Mouse (Mus musculus): ENCODE measurements at regions not wholly inside any gene's neighbourhood (a gene's known extent, or its start where the extent isn't known, plus 50 kb on each side); places are given as distances from the start of the nearest gene placed in this dataset.

DNA sequence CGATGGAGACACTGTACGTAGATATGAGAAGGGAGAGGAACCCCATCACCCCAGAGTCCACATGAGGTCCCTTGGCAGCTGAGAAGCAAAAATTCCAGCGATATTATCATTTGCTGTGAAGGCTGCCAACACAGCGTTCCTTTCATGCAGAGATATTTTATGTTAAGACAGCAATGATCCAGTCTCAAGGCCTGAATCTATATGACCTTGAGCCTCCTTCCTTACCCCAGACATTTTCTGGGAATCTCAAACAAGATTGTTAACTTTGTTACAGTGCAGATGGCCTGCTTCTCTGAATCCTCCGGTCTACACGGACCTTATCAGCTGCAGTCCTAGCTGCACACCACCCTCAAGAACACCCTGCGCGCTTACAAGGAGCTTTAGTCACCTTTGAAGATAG lies 106.1 kb downstream of the Edn3 start:
- no peak for DNase-seq (ENCODE audit: low spot score)
- WGBS = 29% methylated on average over 8 of the region's 8 CpGs
- H3K4me3 ChIP-seq (ENCODE audit: low read depth, low read length) = no peak overlapping the region
- H3K36me3 ChIP-seq (replicated peaks; ENCODE audit: control insufficient read depth, insufficient read depth, low read length) = no peaks in the 10 kb centered on the region
- no peak for TF ChIP-seq CTCF (IDR thresholded peaks at IDR 0.05; ENCODE audit: low read depth)
- TF ChIP-seq EP300 (IDR thresholded peaks at IDR 0.05; ENCODE audit: low read depth) = no peak
- no peak overlapping the region for H3K4me2 ChIP-seq (ENCODE audit: low read depth, low read length)
- H3K9ac ChIP-seq (replicated peaks; ENCODE audit: low read depth, low read length) = no peak overlapping the region
- H3K4me1 ChIP-seq (ENCODE audit: control insufficient read depth, insufficient read depth) = no peaks in the 10 kb centered on the region
- no peaks in the 10 kb centered on the region for H3K27me3 ChIP-seq (ENCODE audit: control insufficient read depth, insufficient read depth, low read length)
- H3K27ac ChIP-seq (ENCODE audit: low read depth) = no peak overlapping the region
- no peak for ATAC-seq (ENCODE audit: insufficient read depth, low read depth)
- H3K9me3 ChIP-seq (replicated peaks; ENCODE audit: control insufficient read depth, low read length) = no peaks in the 10 kb centered on the region

DNA sequence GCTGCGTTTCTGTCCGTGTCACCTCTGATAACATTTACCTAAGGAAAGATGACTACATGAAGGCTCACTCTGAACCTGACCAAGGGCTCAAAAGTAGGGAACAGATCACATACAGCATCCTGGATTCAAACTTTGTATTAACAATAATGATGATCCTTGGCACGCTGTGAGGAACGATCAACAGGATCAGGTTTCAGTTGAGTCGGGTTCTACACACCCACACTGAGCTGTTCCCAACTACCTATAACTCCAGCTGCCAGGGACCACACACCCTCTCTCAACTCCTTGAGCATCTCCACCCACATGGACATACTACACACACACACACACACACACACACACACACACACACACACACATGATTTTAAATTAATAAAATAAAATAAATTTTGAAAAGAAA lies 107.0 kb downstream of the Edn3 start:
- no peaks in the 10 kb centered on the region for H3K27me3 ChIP-seq (ENCODE audit: control insufficient read depth, insufficient read depth, low read length)
- WGBS = 62% methylated on average over 5 of the region's 5 CpGs
- H3K4me3 ChIP-seq (ENCODE audit: low read depth, low read length) = no peak overlapping the region
- ATAC-seq (ENCODE audit: insufficient read depth, low read depth) (no peak), DNase-seq (ENCODE audit: low spot score) (no peak)
- no peak overlapping the region for H3K4me2 ChIP-seq (ENCODE audit: low read depth, low read length)
- TF ChIP-seq EP300 (IDR thresholded peaks at IDR 0.05; ENCODE audit: low read depth) (no peak), CTCF (IDR thresholded peaks at IDR 0.05; ENCODE audit: low read depth) (no peak)
- no peaks in the 10 kb centered on the region for H3K9me3 ChIP-seq (replicated peaks; ENCODE audit: control insufficient read depth, low read length)
- H3K9ac ChIP-seq (replicated peaks; ENCODE audit: low read depth, low read length) = no peak overlapping the region
- no peaks in the 10 kb centered on the region for H3K4me1 ChIP-seq (ENCODE audit: control insufficient read depth, insufficient read depth)
- no peak overlapping the region for H3K27ac ChIP-seq (ENCODE audit: low read depth)
- H3K36me3 ChIP-seq (replicated peaks; ENCODE audit: control insufficient read depth, insufficient read depth, low read length) = no peaks in the 10 kb centered on the region

DNA sequence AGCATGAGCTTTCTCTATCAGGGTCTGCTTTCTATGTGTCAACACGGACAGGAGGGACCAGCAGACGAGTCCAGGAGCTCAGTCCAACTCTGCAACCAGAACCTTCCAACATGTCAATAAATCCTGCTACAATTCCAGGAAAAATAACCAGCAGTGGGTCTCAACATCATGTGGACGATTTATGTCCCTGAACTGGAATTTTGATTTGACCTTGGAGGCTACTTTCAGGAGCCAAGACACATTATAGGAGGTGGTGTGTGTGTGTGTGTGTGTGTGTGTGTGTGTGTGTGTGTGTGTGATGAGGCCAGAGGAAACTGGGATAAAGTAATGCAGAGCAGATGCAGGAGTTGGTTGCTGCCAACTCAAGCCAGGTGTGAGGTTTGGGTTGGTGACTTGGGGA lies 107.8 kb downstream of the Edn3 start:
- TF ChIP-seq CTCF (IDR thresholded peaks at IDR 0.05; ENCODE audit: low read depth) (no peak), EP300 (IDR thresholded peaks at IDR 0.05; ENCODE audit: low read depth) (no peak)
- no peaks in the 10 kb centered on the region for H3K36me3 ChIP-seq (replicated peaks; ENCODE audit: control insufficient read depth, insufficient read depth, low read length)
- no peak overlapping the region for H3K9ac ChIP-seq (replicated peaks; ENCODE audit: low read depth, low read length)
- ATAC-seq (ENCODE audit: insufficient read depth, low read depth) (peak; percentile 24; the same call in 1 of the 2 replicates), DNase-seq (ENCODE audit: low spot score) (no peak)
- H3K27me3 ChIP-seq (ENCODE audit: control insufficient read depth, insufficient read depth, low read length) = no peaks in the 10 kb centered on the region
- peak overlapping the region; percentile 63; the same call in 1 of the 2 replicates for H3K27ac ChIP-seq (ENCODE audit: low read depth)
- 49% methylated on average over 3 of the region's 3 CpGs for WGBS
- H3K4me3 ChIP-seq (ENCODE audit: low read depth, low read length) = no peak overlapping the region
- no peaks in the 10 kb centered on the region for H3K9me3 ChIP-seq (replicated peaks; ENCODE audit: control insufficient read depth, low read length)
- H3K4me2 ChIP-seq (ENCODE audit: low read depth, low read length) = no peak overlapping the region
- no peaks in the 10 kb centered on the region for H3K4me1 ChIP-seq (ENCODE audit: control insufficient read depth, insufficient read depth)

DNA sequence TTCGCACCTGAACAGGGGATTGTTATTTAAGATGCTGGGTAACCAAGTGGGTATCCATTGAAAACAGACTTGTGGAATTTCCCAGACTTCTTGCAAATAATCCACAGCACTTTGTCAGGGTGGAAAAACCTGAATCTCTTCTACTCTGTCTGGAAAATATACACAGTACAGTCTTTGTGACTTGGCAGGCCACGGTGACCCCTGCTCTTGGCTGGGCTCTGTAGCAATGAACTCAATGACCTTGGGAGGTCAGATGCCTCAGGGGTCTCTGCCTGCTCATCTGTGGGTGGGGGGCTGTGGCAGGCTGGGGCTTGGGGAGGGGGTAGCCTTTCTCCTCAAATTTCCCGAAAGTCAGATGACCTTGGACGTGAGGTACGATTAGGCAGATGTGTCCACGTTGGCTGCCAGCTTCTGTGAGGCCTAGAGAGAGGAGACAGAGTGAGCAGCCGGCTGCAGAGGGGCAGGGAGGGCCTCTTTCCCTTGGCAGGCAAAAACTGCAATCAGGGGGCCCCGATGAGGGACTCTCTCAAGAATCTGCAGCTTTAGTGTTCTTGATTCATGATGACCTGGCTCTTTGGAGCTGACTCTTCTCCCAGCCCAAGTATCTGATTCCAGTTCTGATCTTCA lies 108.4 kb downstream of the Edn3 start:
- Histone ChIP-seq H3K9me3 (replicated peaks; ENCODE audit: control insufficient read depth, low read length) (no peaks in the 10 kb centered on the region), H3K27me3 (ENCODE audit: control insufficient read depth, insufficient read depth, low read length) (no peaks in the 10 kb centered on the region), H3K4me2 (ENCODE audit: low read depth, low read length) (no peak overlapping the region), H3K27ac (ENCODE audit: low read depth) (peak overlapping the region; percentile 63), H3K9ac (replicated peaks; ENCODE audit: low read depth, low read length) (no peak overlapping the region), H3K36me3 (replicated peaks; ENCODE audit: control insufficient read depth, insufficient read depth, low read length) (no peaks in the 10 kb centered on the region), H3K4me1 (ENCODE audit: control insufficient read depth, insufficient read depth) (no peaks in the 10 kb centered on the region), H3K4me3 (ENCODE audit: low read depth, low read length) (no peak overlapping the region)
- DNase-seq (ENCODE audit: low spot score) = peak; percentile 14
- 44% methylated on average over 8 of the region's 8 CpGs for WGBS
- ATAC-seq (ENCODE audit: insufficient read depth, low read depth) = peak; percentile 43; the same call in 1 of the 2 replicates
- no peak for TF ChIP-seq EP300 (IDR thresholded peaks at IDR 0.05; ENCODE audit: low read depth)
- no peak for TF ChIP-seq CTCF (IDR thresholded peaks at IDR 0.05; ENCODE audit: low read depth)

DNA sequence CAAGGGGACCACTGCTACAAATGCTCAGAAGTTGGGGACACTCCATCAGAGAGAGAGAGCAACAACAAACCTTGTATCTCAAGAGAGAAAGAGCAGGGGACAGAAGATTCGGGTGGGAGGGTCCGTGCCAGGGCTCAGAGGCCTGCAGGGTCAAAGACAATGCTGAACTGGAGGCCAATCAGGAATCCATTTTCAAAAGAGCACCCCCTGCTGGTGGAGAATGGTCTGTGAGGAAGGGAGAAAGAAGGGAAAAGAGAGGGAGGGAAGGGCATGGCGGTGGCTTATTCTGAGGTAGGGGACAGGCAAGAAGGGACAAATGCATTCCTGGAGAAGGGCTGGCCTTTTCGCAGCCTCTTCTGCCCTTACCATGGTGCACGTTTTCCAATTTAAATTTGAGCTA lies 109.9 kb downstream of the Edn3 start:
- H3K27ac ChIP-seq (ENCODE audit: low read depth) = no peak overlapping the region
- ATAC-seq (ENCODE audit: insufficient read depth, low read depth) (no peak), DNase-seq (ENCODE audit: low spot score) (no peak)
- WGBS = 84% methylated on average over 5 of the region's 5 CpGs
- TF ChIP-seq EP300 (IDR thresholded peaks at IDR 0.05; ENCODE audit: low read depth) = no peak
- peak; percentile 14 for TF ChIP-seq CTCF (IDR thresholded peaks at IDR 0.05; ENCODE audit: low read depth)
- no peaks in the 10 kb centered on the region for H3K36me3 ChIP-seq (replicated peaks; ENCODE audit: control insufficient read depth, insufficient read depth, low read length)
- H3K4me2 ChIP-seq (ENCODE audit: low read depth, low read length) = no peak overlapping the region
- no peaks in the 10 kb centered on the region for H3K27me3 ChIP-seq (ENCODE audit: control insufficient read depth, insufficient read depth, low read length)
- H3K9ac ChIP-seq (replicated peaks; ENCODE audit: low read depth, low read length) = no peak overlapping the region
- H3K4me1 ChIP-seq (ENCODE audit: control insufficient read depth, insufficient read depth) = no peaks in the 10 kb centered on the region
- H3K4me3 ChIP-seq (ENCODE audit: low read depth, low read length) = no peak overlapping the region
- no peaks in the 10 kb centered on the region for H3K9me3 ChIP-seq (replicated peaks; ENCODE audit: control insufficient read depth, low read length)

DNA sequence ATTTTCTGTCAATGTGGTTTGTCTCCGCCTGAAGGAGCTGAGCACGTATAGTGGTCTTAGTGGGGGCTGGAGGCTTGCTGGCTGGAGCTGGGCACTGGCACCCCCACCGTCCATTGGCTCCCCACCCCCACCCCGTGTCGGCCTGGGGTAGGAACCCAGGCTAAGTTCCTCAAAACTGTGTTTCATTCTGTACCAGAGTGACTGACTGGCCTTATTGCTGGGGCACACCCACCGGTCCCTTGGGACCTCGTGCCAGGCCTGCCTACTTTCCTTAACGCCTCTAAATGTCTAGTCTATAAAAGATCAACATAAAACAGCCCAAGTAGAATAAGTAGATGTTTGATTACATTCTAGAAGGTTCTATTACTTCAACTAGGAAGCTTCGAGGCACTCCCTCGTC lies 110.8 kb downstream of the Edn3 start:
- 75% methylated on average over 10 of the region's 10 CpGs for WGBS
- H3K9me3 ChIP-seq (replicated peaks; ENCODE audit: control insufficient read depth, low read length) = no peaks in the 10 kb centered on the region
- TF ChIP-seq EP300 (IDR thresholded peaks at IDR 0.05; ENCODE audit: low read depth) (no peak), CTCF (IDR thresholded peaks at IDR 0.05; ENCODE audit: low read depth) (no peak)

More for the DNA sequence above, 110.8 kb downstream of the Edn3 start:
- H3K4me3 ChIP-seq (ENCODE audit: low read depth, low read length) = no peak overlapping the region
- H3K9ac ChIP-seq (replicated peaks; ENCODE audit: low read depth, low read length) = no peak overlapping the region
- H3K4me2 ChIP-seq (ENCODE audit: low read depth, low read length) = no peak overlapping the region
- H3K27ac ChIP-seq (ENCODE audit: low read depth) = no peak overlapping the region
- H3K27me3 ChIP-seq (ENCODE audit: control insufficient read depth, insufficient read depth, low read length) = no peaks in the 10 kb centered on the region
- H3K36me3 ChIP-seq (replicated peaks; ENCODE audit: control insufficient read depth, insufficient read depth, low read length) = no peaks in the 10 kb centered on the region
- DNase-seq (ENCODE audit: low spot score) (no peak), ATAC-seq (ENCODE audit: insufficient read depth, low read depth) (no peak)
- H3K4me1 ChIP-seq (ENCODE audit: control insufficient read depth, insufficient read depth) = no peaks in the 10 kb centered on the region

Measured in heart, postnatal 0 days (tissue).